Mouse (Mus musculus) lung, postnatal 10 days (tissue): Measurements from ENCODE around the gene Gm16253.

ENCODE experiments used
- DNase-seq: peaks from one replicate; pipeline ENCODE4 v3.0.0; 2021

Gene Gm16253

GRCm38 (mm10) chr3:96576690-96577541 is at the start of gene Gm16253:
Gene Gm16253, plus strand, starts transcription at chr3:96576984.
- DNase-seq: peak; percentile 96

DNA sequence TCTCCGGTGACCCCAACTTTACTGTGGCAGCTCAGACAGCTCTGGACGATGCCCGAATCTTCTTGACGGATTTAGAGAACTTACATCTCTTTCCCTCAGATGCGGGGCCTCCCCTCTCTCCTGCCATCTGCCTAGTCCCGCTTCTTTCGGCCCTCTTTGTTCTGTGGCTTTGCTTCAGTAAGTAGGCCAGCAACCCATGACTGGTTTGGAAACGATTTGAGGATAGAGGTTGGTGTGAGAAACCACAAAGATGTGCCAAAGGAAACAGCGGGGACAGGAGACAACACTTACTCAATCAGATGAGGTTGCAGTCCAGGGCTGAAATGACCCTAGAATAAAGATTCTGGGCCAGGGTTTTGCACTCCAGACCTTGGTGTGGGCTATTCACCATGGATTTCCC is 48.3 kb upstream of the Gm16253 start:
- no peak for DNase-seq

- no peak for DNase-seq
These were observed 44.7 kb upstream of the Gm16253 start for GRCm38 (mm10) chr3:96532050-96532449.

DNA sequence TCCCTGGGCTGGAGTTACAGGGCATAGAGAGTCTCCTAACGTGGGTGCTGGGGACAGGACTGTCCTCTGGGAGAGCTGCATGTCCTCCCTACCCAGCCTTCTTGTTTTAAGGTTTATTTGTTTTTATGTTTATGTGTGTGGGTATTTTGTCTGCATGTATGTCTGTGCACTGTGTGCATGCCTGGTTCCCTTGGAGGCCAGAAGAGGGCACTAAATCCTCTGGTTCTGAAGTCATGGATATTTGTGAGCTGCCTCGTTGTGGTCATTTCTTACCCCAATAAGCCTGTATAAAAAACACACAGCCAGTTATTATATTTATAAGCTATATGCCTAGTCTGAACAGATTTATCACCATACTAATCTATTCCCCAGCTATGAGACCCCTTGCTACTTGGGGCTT is 42.5 kb upstream of the Gm16253 start:
- no peak for DNase-seq

DNA sequence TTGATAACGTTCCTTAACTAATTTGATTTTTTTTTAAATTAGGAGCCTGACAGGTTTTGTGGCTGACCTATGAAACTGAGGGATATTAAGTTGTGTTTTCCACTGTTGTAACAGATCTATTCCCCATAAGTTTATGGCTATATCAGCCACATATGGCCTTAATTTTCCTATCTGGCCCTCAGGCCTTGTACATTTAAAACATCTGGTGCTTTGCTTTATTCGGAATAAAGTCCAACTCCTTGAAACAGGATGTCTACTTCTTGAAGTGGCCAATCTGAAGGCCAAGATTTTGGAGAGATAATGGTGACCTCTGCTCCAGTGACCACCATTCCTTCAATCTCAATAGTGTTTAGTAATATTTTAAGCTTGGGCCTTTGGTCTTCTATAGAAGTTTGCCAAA is 37.5 kb upstream of the Gm16253 start:
- DNase-seq: no peak

- DNase-seq: no peak
These were observed 36.0 kb upstream of the Gm16253 start for GRCm38 (mm10) chr3:96540740-96541139.

GRCm38 (mm10) chr3:96541328-96542078 is 35.3 kb upstream of the Gm16253 start:
- DNase-seq: no peak

GRCm38 (mm10) chr3:96542554-96542953 is 34.2 kb upstream of the Gm16253 start:
- DNase-seq: no peak

DNA sequence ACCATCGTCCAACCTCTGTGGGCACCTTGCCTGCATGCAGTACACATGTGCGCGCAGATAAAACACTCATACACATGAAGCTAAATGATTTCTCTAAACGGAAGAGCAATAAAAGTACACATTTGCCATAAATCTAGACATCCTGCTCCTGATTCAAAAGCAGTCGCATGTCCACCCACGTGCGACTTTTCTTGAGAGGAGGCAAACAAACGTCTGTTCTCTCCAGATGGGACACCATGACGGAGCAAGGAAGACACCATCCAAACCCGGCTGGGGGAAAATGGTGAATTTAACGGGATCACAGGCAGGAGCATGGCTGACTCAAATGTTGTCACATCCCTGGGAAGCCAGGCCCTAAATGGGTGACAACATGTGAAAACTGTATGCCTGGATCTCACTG is 33.4 kb upstream of the Gm16253 start:
- no peak for DNase-seq

GRCm38 (mm10) chr3:96545565-96545964 is 31.2 kb upstream of the Gm16253 start:
- no peak for DNase-seq

DNA sequence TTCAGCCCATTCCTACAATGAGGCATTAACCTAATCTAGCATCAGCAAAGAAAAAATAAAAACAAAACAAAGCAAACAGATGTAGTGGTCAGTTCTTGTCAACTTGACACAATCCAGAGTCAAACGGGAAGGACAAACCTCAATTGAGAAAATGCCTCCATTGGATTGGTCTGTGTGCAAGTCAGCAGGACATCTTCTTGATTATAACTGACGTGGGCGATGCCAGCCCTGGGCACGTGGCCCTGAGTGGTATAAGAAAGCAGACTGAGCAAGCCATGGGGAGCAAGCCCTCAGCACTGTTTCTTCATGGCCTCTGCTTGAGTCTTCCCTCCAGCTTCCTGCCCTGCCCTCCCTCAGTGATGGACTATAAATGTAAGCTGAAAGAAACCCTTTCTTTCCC is 29.9 kb upstream of the Gm16253 start:
- DNase-seq: no peak

- DNase-seq: peak; percentile 89
These were observed 29.3 kb upstream of the Gm16253 start for GRCm38 (mm10) chr3:96547389-96547960.

DNA sequence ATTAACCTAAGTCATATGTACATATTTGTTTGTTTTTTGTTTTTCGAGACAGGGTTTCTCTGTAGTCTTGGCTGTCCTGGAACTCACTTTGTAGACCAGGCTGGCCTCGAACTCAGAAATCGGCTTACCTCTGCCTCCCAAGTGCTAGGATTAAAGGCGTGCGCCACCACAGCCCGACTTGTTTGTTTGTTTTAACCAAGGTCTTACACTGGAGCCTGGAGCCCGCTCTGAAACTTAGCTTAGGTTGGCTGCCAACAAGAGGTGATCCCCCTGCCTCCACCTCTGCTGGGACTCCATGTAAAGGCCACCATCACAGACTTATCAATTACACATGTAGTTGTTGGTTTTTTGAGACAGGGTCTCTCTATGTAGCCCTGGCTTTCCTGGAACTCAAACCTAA is 28.0 kb upstream of the Gm16253 start:
- DNase-seq: no peak

GRCm38 (mm10) chr3:96549346-96549745 is 27.4 kb upstream of the Gm16253 start:
- no peak for DNase-seq

DNA sequence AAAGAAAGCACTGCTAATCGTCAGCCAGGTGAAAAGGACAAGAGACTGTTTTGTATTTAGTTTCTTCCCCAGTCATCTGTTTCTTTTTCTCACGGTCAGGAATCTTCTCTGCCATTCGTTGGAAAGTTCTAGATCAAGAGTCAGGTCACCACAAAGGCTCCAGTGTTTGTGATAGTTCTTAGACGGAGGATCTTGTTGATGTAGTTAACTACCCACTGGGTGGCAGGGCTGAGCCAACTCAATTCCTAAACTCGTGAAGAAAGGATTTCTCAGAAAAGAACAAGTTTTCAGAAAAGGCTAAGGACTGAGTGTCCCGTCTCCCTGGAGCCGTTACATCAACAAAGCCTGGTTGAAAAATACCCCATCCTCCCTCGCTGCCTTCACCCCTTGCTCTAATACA is 25.6 kb upstream of the Gm16253 start:
- DNase-seq: peak; percentile 86

DNA sequence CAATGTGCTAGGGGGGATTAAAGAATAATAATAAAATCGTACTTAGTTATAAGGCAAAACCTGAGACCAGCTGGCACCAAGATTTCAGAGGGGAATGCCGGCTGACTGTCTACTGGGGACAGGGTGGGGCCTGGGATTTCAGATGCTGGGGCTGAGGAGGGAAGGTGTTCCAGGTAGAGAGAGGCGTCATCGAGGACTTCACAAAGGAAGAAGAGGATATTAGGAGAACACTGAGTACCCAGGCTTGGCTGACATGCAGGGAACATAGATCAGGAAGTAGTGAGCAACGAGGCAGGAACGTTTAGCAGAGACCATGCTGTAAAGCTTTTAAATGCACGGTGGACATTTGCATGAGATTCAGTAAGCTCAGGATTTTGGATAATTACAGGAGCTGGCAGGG is 24.9 kb upstream of the Gm16253 start:
- DNase-seq: no peak

DNA sequence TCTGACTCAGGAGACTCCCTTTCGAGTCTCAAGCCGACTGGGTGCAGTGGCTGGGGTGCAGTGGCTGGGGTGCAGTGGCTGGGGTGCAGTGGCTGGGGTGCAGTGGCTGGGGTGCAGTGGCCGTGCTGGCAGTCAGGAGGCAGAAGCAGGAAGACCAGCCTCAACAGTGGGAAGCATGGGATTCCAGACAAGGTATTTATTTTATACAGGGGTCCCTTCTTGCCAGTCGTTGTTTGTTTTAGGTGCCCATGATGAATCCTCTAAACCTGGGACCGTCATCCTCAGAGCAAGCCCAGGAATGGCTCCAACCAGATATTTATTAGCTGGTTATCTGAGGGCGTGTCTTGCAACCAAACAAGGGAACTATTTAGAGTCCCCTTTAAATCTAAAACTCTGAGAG is 23.2 kb upstream of the Gm16253 start:
- DNase-seq: no peak

DNA sequence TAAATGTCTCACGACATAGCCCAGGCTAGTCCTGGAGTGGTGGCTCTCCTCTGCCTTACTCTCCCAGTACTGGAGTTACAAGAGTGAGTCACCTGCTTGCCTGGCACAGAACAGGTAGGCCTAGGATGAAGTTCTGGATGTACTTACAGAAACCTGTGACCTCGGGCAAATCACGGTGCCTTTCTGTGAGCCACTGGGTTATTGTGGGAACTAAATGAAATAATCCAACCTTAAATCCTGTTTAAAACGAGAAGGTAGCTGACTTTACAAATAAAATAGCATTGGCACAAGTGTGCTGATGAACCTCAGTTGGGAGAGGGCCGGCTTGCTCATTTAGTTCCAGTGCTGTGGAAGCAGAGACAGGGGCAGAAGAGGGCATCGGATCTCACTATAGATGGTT is 22.5 kb upstream of the Gm16253 start:
- no peak for DNase-seq

DNA sequence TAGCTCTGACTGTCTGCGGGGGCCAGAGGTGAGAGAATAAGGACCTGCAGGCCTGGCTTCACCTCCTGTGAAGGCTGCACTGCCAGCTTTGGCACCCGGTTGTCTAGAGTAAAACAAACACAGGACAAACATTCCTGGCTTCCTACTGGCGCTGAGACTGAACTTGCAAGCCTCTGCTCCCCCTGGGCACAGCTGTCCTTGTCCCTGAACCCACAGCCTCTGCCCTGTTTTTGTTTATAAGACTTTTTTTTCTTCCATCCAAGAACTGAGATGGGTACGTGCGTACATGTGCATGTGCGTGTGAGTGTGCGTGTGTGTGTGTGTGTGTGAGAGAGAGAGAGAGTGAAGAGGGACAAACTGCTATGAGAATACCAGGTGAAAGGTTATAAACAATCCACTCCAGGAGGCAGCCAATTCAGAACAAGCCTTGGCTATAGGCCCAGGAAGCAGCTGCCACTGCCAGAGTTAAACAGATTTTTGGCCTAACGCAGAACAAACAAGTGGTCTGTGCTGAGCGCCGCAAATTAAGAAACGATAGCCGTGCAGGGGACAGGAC is 21.7 kb upstream of the Gm16253 start:
- DNase-seq: peak; percentile 94

DNA sequence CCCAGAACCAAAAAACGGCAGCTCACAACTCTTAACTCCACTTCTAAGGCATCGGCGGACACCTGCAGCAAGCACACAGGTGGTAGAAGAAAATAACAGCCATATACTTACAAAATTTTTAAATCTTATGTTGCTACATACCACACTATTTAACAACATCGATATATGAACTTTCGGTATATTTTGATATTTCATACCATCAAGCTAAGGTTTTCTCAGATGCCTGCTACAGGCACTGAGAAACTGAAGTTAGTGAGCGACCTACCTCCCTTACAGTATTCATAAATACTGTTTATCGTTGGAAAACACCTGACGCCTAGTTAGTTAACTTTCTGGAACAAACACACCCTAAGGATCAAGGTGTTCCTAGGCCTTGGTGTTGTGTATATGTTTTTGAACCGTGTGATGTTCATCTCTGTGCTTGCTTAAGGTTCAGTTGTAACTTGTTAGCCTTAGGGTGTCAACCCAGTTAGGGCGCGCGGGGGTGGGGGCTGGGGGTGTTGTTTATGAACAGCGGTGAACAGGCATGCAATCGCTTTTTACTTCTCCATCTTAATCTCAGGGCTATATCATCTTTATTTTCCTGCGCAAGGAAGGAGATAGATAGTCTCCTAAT is 20.7 kb upstream of the Gm16253 start:
- DNase-seq: no peak

DNA sequence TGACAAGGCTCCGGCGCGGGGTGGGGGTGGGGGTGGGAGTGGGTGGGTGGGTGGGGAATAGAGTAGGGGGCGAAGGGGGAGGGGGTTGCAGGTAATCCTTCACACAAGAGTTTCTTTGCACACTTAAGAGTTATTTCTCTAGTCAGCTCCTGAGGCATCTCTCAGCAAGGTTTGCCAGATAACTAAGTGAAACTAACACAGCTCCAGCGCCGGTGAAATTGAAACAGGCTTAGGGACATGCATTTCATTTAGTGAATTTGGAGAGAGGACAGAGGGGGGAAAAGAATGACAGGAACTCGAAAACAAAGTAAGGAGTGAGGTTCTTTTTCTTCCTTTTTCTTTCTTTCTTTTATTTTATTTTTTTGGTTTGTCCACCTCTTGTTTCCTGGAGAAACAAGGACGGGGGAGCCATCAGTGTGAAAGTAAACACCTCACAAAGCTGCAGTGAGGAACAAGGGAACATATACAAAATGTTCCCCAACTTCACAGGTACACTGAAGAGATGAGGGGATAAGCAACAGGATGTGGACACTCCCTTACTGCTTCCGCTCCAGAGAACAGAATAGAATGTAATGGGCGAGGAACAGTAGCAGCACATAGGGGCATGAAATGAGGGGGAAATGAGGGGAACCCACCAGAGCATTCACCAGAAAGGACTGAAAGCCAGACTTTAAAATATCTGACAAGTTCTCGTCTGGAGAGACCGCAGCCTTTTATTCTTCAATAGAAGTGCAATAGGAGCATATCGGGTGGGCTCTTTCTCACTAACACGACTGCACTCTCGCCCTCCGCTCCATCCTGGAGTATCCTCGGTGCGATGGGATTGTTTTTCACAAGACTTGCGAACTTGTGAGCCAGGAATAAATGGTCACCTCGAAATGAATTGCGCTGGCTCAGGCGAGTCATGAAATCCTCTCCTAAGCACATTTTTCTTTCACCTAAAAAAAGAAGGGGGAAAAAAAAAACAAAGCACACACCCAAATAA is 19.8 kb upstream of the Gm16253 start:
- no peak for DNase-seq

- peak; percentile 100 for DNase-seq
These were observed 19.1 kb upstream of the Gm16253 start, which contains the start of gene Txnip for GRCm38 (mm10) chr3:96557694-96558093. Gene Txnip, plus strand, starts transcription at chr3:96557957.
